Mouse (Mus musculus): Measurements from ENCODE around the gene C1ra.
"Not testable (repeated sequence)": the region's sequence is repeated elsewhere in the genome, so short reads cannot be mapped to it uniquely, and the experiment has no call there.

Gene C1ra

DNA sequence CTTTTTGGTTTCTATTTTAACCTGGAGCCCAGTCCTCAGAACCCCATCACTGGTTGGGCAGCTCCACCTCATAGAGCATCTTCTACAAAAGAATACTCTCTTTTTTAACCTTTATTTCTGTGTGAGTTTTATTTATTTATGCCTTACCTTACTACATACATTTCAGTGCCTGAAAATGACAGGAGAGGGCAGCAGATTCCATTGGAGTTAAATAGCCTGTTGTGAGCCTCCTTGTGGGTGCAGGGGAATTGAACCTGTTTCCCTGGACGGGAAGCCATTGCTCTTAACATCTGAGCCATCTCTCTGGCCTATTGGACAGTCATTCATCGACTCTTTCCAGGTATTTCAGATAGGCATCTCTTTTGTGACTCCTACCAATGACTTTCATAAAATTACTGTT, 33.2 kb downstream of the C1ra start:
- no peak for DNase-seq

DNA sequence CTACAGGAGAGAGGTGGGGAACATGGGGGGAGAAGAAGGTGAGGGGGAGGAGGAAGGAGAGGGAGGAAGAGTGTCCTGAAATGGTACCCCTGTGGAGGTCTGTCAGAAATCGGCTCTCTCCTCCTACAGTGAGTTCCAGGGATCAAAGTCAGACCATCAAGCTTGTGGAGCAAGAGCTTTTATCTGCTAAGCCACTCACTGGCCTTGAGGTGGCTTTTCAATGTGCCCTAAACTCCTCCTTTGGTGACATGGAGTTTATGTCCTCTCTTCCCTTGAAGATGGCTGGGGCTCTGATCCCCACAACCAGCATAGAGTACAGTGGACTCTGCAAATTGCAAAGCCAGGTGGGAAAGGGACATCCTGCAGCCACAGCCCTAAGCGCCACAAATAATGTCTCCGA, 35.8 kb downstream of the C1ra start:
- not testable (repeated sequence) for DNase-seq

DNA sequence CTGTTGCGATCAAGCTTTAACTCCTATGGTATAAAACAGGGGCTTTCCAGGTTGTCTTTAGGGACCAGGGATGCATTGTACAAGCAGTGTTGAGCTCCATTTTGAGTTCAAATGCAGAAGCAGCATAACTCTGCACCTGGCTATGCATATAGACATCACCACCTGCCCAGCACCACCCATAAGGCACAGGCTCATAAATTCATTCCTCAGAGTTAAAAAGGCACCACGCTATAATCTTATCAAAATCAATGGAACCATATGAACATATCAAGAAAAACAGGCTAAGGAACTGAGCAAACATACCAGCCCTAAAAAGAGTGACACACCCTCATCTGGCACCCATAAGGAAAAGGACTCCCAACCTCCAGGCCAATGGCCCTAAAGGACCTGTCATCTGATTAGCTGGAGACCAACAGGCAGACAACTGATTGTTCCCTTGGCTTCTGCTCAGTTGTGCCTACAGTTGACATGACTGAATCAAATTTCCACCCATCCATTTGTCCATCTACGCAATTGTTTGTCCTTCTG, 36.9 kb downstream of the C1ra start:
- DNase-seq: no peak

DNA sequence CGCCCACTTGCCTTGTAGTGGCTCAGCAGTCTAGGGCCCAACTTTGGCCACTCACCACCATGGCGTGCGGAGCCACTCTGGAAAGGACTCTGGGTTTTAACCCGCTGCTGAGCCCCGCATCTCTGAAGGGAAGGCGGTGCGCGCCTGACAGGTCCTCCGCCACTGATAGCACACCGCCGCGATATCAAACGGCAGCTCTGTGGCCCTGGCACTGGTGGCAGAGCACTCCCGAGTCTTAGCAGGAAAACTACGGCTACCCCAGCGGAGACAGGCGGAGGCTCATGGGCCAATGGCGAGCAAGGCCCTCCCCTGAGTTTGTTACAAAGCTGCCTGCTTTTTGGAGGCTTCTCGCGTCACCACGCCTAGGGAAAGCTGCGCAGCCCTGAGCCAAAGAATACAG, 40.6 kb downstream of the C1ra start:
- no peak for DNase-seq

DNA sequence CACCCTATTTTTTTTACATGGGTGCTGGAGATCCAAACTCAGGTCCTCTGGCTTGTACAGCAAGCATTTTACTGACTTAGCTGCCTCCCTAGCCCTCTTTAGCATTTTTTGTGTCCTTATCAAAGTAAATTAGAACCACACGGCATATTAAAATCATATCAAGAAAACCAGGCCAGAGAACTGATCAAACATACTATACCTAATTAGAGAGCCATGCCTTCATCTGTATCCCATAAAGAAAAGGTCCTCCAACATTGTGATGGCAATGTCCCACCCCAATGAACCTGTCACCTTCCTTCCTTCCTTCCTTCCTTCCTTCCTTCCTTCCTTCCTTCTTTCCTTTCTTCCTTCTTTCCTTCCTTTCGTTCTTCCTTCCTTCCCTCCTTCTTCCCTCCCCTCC, 43.8 kb downstream of the C1ra start:
- DNase-seq: not testable (repeated sequence)

DNA sequence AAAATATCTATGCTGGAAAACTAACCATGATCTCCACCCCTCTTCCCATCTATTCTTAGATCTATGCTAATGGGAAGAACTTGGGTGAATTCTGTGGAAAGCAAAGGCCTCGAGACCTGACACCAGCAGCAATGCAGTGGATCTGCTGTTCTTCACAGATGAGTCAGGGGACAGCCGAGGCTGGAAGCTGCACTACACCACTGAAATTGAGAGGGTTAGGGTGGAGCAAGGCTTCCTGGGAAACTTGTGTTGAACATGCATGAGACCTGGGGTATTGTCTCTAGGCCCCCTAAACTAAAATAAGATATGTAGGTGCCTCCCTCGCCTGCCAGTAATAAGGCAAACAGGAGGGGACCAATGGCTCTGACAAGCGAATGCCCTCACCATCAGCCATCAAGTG, 49.0 kb downstream of the C1ra start:
- DNase-seq: not testable (repeated sequence)

DNA sequence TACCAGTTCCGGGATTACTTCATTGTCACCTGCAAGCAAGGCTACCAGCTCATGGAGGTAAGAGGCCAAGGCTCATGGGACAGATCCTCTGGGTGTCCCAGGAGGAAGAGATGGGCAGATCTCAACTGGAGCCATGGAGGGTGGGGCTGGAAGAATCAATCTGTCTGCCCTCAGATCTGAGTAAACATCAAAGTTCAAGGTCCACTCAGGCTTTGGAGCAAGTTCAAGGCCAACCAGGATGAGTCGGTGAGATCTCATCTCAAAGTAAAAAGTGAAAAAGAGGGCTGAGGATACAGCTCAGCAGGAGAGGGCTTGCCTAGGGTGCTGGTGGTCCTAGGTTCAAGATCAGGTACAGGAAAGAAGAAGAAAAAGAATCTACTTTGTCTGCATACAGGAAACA, 49.4 kb downstream of the C1ra start:
- not testable (repeated sequence) for DNase-seq

DNA sequence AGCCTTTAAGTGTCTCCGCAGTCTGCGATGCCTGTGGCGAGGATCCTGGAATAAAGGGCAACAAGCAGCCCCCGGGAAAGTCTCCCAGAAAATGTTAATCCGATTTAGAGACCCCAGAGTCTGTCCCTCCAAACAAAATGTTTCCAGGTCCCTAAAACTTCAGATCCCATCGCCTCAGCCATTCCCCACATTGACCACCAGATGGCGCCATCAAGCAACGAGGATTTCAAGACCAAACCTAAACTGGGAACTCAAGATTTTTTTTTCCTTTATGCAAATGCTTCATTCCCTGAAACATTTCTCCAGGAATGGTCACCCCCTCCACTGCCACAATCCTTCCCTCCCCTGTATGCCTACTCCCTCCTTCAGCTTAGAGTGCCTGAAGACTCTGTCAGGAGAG, 57.8 kb downstream of the C1ra start, which contains the start of gene C1rb:
TSS of gene C1rb (plus strand) at position 269 of the 400 bp plus-strand sequence.
- DNase-seq: peak; percentile 73 to 75
